Mouse (Mus musculus) liver, embryonic 14.5 days (tissue): ENCODE measurements around the gene Krt78. TPM values are rescaled to one million over a fixed set of nuclear protein-coding genes. Genes with fewer than 3 reads are reported as not detected.
A peak's percentile ranks its signal among the peaks of the same experiment; 100 is the strongest.
"Not testable (repeated sequence)": the region's sequence is repeated elsewhere in the genome, so short reads cannot be mapped to it uniquely, and the experiment has no call there.

Source experiments
- ATAC-seq: fragments of 200-750 bp; cut with Nextera tagmentation; 2 replicates; pipeline ENCODE4 v1.8.0; 2017; ENCODE audit warnings: moderate number of reproducible peaks, mild to moderate bottlenecking, moderate library complexity; ENCODE audit not compliant: insufficient read depth
- DNase-seq, 3 experiments: peaks; one replicate each; pipeline ENCODE4 v3.0.0-alpha.2; 2012 to 2013; ENCODE audit warnings: low read depth in 3 of 3, low spot score in 3 of 3
- H3K27ac ChIP-seq: fragments of 300-500 bp; sonication (generic); 2 replicates; pipeline ENCODE4 v1.5.1; 2014; ENCODE audit warnings: moderate library complexity, mild to moderate bottlenecking, control low read depth, inconsistent platforms
- H3K27me3 ChIP-seq: fragments of 300-500 bp; sonication (generic); 2 replicates; pipeline ENCODE4 v1.6.1; 2014; ENCODE audit warnings: mild to moderate bottlenecking, low read length, moderate library complexity; ENCODE audit not compliant: control insufficient read depth, insufficient read depth
- H3K36me3 ChIP-seq: fragments of 300-500 bp; sonication (generic); replicated peaks from 2 replicates; pipeline ENCODE4 v1.6.1; 2014; ENCODE audit warnings: low read depth; ENCODE audit not compliant: control insufficient read depth, insufficient read depth
- H3K4me1 ChIP-seq, 2 experiments: fragments of 200-500 bp in 1 of 2; fragments of 300-500 bp in 1 of 2; sonication (generic) in 1 of 2; replicated peaks; 2 replicates each; pipeline ENCODE4 v1.6.1; 2012 to 2014; ENCODE audit warnings: antibody characterized with exemption in 1 of 2, inconsistent platforms in 1 of 2, low read length in 1 of 2; ENCODE audit not compliant: control insufficient read depth in 2 of 2, insufficient read depth in 2 of 2
- H3K4me2 ChIP-seq: fragments of 300-500 bp; sonication (generic); 2 replicates; pipeline ENCODE4 v1.6.1; 2014; ENCODE audit warnings: low read depth, mild to moderate bottlenecking, control low read depth, moderate library complexity
- H3K4me3 ChIP-seq, 2 experiments: fragments of 200-500 bp in 1 of 2; fragments of 300-500 bp in 1 of 2; sonication (generic) in 1 of 2; 2 replicates each; pipeline ENCODE4 v1.5.1; 2012 to 2014; ENCODE audit warnings: low read depth in 2 of 2, low read length in 2 of 2, mild to moderate bottlenecking in 2 of 2, control low read depth in 1 of 2, inconsistent platforms in 1 of 2, moderate library complexity in 1 of 2; ENCODE audit not compliant: insufficient read depth in 1 of 2
- H3K9ac ChIP-seq: fragments of 300-500 bp; sonication (generic); replicated peaks from 2 replicates; pipeline ENCODE4 v1.6.1; 2014; ENCODE audit warnings: mild to moderate bottlenecking, control low read depth, moderate library complexity
- H3K9me3 ChIP-seq: fragments of 300-500 bp; sonication (generic); 2 replicates; pipeline ENCODE4 v1.6.1; 2016; ENCODE audit warnings: low read length, mixed read lengths; ENCODE audit not compliant: control insufficient read depth
- CTCF ChIP-seq: IDR thresholded peaks from 2 replicates; pipeline ENCODE4 v1.5.1; 2016; ENCODE audit warnings: antibody characterized with exemption, low read depth, control low read depth
- EP300 ChIP-seq: IDR thresholded peaks from 2 replicates; pipeline ENCODE4 v1.6.1; 2016; ENCODE audit warnings: antibody characterized with exemption, low read depth
- WGBS: fragments of 180-500 bp; shearing (Covaris S2); extraction: QIAGEN DNeasy Blood & Tissue Kit; methylation state at CpG from one replicate; pipeline ENCODE4 v1.1.7; 2014; ENCODE audit not compliant: insufficient replicate concordance; 5-methylcytosine and 5-hydroxymethylcytosine counted together
- polyA plus RNA-seq, 2 experiments: library from polyadenylated mRNA; depleted of rRNA in 1 of 2; stranded (reverse) in 1 of 2; unstranded in 1 of 2; fragments of >200 nt; fragmentation: Nextera tagmentation in 1 of 2; extraction: Ambion mirVana in 1 of 2; gene quantifications; 2 replicates each; pipeline versions ENCODE4 v1.2.1 to v1.2.3; 2012 to 2014

Krt78 gene
- polyA plus RNA-seq (2012; rRNA removed), result not detected in 2 replicates
- not detected in 2 replicates for polyA plus RNA-seq (2014; fragmentation: Nextera tagmentation; extraction: Ambion mirVana)

GRCm38 (mm10) chr15:101954187-101954586 is at the start of gene Krt78:
TSS of gene Krt78 (minus strand) at chr15:101954287.
- H3K4me2 ChIP-seq, result no peak within 1 kb of the TSS
- H3K27me3 ChIP-seq, result no peaks in the 10 kb centered on the region
- ATAC-seq (no peak), DNase-seq (no peak)
- no peaks in the 10 kb centered on the region for H3K4me1 ChIP-seq
- H3K4me3 ChIP-seq, result no peak within 1 kb of the TSS
- TF ChIP-seq CTCF, result no peak
- TF ChIP-seq EP300, result no peak
- no peaks in the 10 kb centered on the region for H3K36me3 ChIP-seq
- no peaks in the 10 kb centered on the region for H3K9me3 ChIP-seq
- WGBS, result 68% methylated on average over 9 of the region's 9 CpGs
- H3K27ac ChIP-seq, result no peak within 1 kb of the TSS
- no peak within 1 kb of the TSS for H3K9ac ChIP-seq

- peak overlapping the region; percentile 40 to 41 for H3K4me3 ChIP-seq
- no peak for TF ChIP-seq EP300
- no peaks in the 10 kb centered on the region for H3K9me3 ChIP-seq
- no peaks in the 10 kb centered on the region for H3K36me3 ChIP-seq
- H3K27me3 ChIP-seq, result peaks cover 29% of the 10 kb centered on the region
- H3K4me1 ChIP-seq, result no peaks in the 10 kb centered on the region
- WGBS, result 25% methylated on average over 12 of the region's 12 CpGs
- no peak for ATAC-seq
- H3K27ac ChIP-seq, result no peak overlapping the region
- DNase-seq, result no peak
- peak overlapping the region; percentile 49 for H3K4me2 ChIP-seq
- H3K9ac ChIP-seq, result no peak overlapping the region; the same call in 1 of the 2 replicates
Observed at GRCm38 (mm10) chr15:102003516-102003915, 49.4 kb upstream of the Krt78 start.

GRCm38 (mm10) chr15:102002646-102003488 is 48.8 kb upstream of the Krt78 start:
- DNase-seq (peak in 1 of 3 experiments; percentile 34), ATAC-seq (peak; percentile 48; the same call in 1 of the 2 replicates)
- TF ChIP-seq EP300 (no peak), CTCF (no peak)
- H3K27me3 ChIP-seq, result peaks cover 29% of the 10 kb centered on the region
- WGBS, result 1% methylated on average over 34 of the region's 34 CpGs
- H3K4me1 ChIP-seq, result no peaks in the 10 kb centered on the region
- no peaks in the 10 kb centered on the region for H3K9me3 ChIP-seq
- H3K9ac ChIP-seq, result no peak overlapping the region; the same call in 1 of the 2 replicates
- no peaks in the 10 kb centered on the region for H3K36me3 ChIP-seq
- H3K4me3 ChIP-seq, result peak overlapping the region; percentile 40 to 41
- peak overlapping the region; percentile 49 for H3K4me2 ChIP-seq
- no peak overlapping the region for H3K27ac ChIP-seq

- Histone ChIP-seq H3K9me3 (no peaks in the 10 kb centered on the region), H3K27ac (no peak overlapping the region), H3K4me2 (no peak overlapping the region), H3K4me1 (0 out of 4 replicates have a peak, but pooled peaks cover 0 to 3% of the 10 kb centered on the region in 2 experiments), H3K27me3 (peaks cover 18% of the 10 kb centered on the region), H3K4me3 (no peak overlapping the region), H3K9ac (no peak overlapping the region), H3K36me3 (no peaks in the 10 kb centered on the region)
- 44% methylated on average over 11 of the region's 11 CpGs for WGBS
- no peak for DNase-seq
- no peak for TF ChIP-seq EP300
- no peak for TF ChIP-seq CTCF
- ATAC-seq, result no peak
Observed at GRCm38 (mm10) chr15:101999676-102000335, 45.7 kb upstream of the Krt78 start.

GRCm38 (mm10) chr15:101999156-101999555 is 45.1 kb upstream of the Krt78 start:
- no peak overlapping the region for H3K27ac ChIP-seq
- no peak overlapping the region for H3K4me3 ChIP-seq
- TF ChIP-seq CTCF, result no peak
- no peak for TF ChIP-seq EP300
- no peak overlapping the region for H3K4me2 ChIP-seq
- H3K9me3 ChIP-seq, result no peaks in the 10 kb centered on the region
- H3K4me1 ChIP-seq, result peaks cover 4 to 9% of the 10 kb centered on the region in 2 experiments; a peak in 3 of 4 replicates
- 27% methylated on average over 11 of the region's 11 CpGs for WGBS
- H3K27me3 ChIP-seq, result peaks cover 17% of the 10 kb centered on the region
- DNase-seq, result no peak
- no peaks in the 10 kb centered on the region for H3K36me3 ChIP-seq
- no peak for ATAC-seq
- H3K9ac ChIP-seq, result no peak overlapping the region

- H3K36me3 ChIP-seq, H3K9me3 ChIP-seq, H3K27me3 ChIP-seq, DNase-seq, ATAC-seq, H3K9ac ChIP-seq, H3K27ac ChIP-seq, H3K4me2 ChIP-seq, H3K4me3 ChIP-seq: not testable (repeated sequence)
- peaks cover 4 to 11% of the 10 kb centered on the region in 2 experiments; a peak in 3 of 4 replicates for H3K4me1 ChIP-seq
- WGBS, result 70% methylated on average over 10 of the region's 11 CpGs
Observed at GRCm38 (mm10) chr15:101996450-101997078, 42.5 kb upstream of the Krt78 start.
